Mouse (Mus musculus) intestine, embryonic 16.5 days (tissue): ENCODE measurements at regions not wholly inside any gene's neighbourhood (a gene's known extent, or its start where the extent isn't known, plus 50 kb on each side); places are given as distances from the start of the nearest gene placed in this dataset.

Source experiments
- ATAC-seq: fragments of 200-750 bp; cut with Nextera tagmentation; 2 replicates; pipeline ENCODE4 v1.8.0; 2017; ENCODE audit warnings: moderate TSS enrichment, moderate library complexity
- H3K27ac ChIP-seq: fragments of 300-500 bp; sonication (generic); 2 replicates; pipeline ENCODE4 v1.5.1; 2014; ENCODE audit warnings: mild to moderate bottlenecking, low read length
- H3K27me3 ChIP-seq: fragments of 300-500 bp; sonication (generic); replicated peaks from 2 replicates; pipeline ENCODE4 v1.6.1; 2014; ENCODE audit warnings: low read length, control low read depth, mixed read lengths; ENCODE audit not compliant: control insufficient read depth, insufficient read depth
- H3K36me3 ChIP-seq: fragments of 300-500 bp; sonication (generic); 2 replicates; pipeline ENCODE4 v1.6.1; 2014; ENCODE audit warnings: low read length, control low read depth; ENCODE audit not compliant: control insufficient read depth, insufficient read depth
- H3K4me1 ChIP-seq: fragments of 300-500 bp; sonication (generic); 2 replicates; pipeline ENCODE4 v1.6.1; 2014; ENCODE audit warnings: low read length, control low read depth, mixed read lengths; ENCODE audit not compliant: control insufficient read depth, insufficient read depth
- H3K4me2 ChIP-seq: fragments of 300-500 bp; sonication (generic); 2 replicates; pipeline ENCODE4 v1.6.1; 2014; ENCODE audit warnings: low read depth, low read length, control low read depth
- H3K4me3 ChIP-seq: fragments of 300-500 bp; sonication (generic); 2 replicates; pipeline ENCODE4 v1.5.1; 2014; ENCODE audit warnings: mild to moderate bottlenecking, low read length
- H3K9ac ChIP-seq: fragments of 300-500 bp; sonication (generic); 2 replicates; pipeline ENCODE4 v1.6.1; 2014; ENCODE audit warnings: low read depth, low read length
- H3K9me3 ChIP-seq: fragments of 300-500 bp; sonication (generic); 2 replicates; pipeline ENCODE4 v1.6.1; 2016; ENCODE audit warnings: low read length, control low read depth; ENCODE audit not compliant: control insufficient read depth
- WGBS: fragments of 180-500 bp; shearing (Covaris S2); extraction: QIAGEN DNeasy Blood & Tissue Kit; methylation state at CpG from one replicate; pipeline ENCODE4 v1.1.7; 2014; 5-methylcytosine and 5-hydroxymethylcytosine counted together

DNA sequence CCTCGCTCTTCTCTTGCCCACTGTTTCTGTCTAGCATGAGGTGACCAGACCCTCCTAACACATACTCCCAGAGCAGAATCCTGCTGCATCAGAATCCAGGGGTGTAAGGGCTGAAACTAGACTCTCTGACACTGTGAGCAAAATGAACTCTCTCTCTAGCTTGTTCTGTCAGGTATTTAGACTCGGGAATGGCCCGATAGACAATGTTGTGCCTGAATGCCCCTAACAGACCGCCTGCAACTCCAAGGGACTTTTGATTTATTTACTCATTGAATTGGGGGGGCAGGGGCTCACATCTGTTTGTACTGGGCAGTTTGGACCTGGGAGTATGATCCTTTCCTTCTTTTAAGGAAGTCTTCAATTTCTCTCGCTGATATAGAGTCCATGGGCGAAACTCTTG is 469.3 kb upstream of the Trpc7 start:
- Histone ChIP-seq H3K9ac (no peak overlapping the region), H3K9me3 (no peaks in the 10 kb centered on the region), H3K4me2 (no peak overlapping the region), H3K36me3 (no peaks in the 10 kb centered on the region), H3K27me3 (no peaks in the 10 kb centered on the region), H3K27ac (no peak overlapping the region), H3K4me3 (no peak overlapping the region), H3K4me1 (no peaks in the 10 kb centered on the region)
- 84% methylated on average over 6 of the region's 6 CpGs for WGBS
- no peak for ATAC-seq

DNA sequence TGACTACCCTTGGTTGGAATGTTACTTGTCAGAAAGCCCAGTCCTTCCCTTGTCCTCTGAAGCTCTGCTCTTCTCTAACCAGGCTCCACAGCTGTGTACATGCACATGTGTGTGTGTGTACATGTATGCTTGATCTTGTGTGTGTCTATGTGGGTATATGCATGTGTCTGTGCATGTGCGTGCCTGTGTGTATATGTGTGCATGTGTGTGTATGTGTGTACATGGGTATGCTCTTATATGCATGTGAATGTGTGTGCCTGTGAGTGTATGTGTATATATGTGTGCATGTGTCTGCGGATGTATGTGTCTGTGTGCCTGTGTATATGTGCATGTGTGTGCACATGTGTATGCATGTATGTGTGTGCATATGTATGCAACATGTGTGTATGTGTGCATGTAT is 468.6 kb upstream of the Trpc7 start:
- Histone ChIP-seq H3K27ac (no peak overlapping the region), H3K4me3 (no peak overlapping the region), H3K36me3 (no peaks in the 10 kb centered on the region), H3K9ac (no peak overlapping the region), H3K9me3 (no peaks in the 10 kb centered on the region), H3K4me2 (no peak overlapping the region), H3K4me1 (no peaks in the 10 kb centered on the region), H3K27me3 (no peaks in the 10 kb centered on the region)
- 100% methylated on average over 2 of the region's 2 CpGs for WGBS
- no peak for ATAC-seq

DNA sequence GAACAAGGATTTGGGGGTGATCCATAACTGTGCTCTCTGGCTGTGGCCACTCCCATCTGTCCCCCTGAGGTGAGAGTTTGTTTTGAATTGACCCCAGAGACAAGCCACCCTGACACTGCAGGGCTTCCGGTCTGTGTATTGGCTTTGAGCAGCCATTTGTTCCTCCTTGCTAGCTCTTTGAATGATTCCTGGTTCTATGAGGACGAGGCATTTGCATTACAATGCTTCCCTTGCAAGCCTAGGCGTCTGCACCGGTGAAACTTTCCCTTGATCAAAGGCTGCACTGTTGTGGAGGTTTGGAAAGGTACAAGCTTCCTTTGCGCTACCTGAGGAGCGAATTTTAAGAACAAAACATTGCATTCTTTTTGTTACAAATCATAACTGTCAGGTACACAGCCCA is 466.8 kb upstream of the Trpc7 start:
- Histone ChIP-seq H3K27ac (no peak overlapping the region), H3K4me1 (no peaks in the 10 kb centered on the region), H3K4me2 (no peak overlapping the region), H3K9ac (no peak overlapping the region), H3K4me3 (no peak overlapping the region), H3K36me3 (no peaks in the 10 kb centered on the region), H3K9me3 (no peaks in the 10 kb centered on the region), H3K27me3 (no peaks in the 10 kb centered on the region)
- WGBS = 24% methylated on average over 6 of the region's 6 CpGs
- no peak for ATAC-seq

DNA sequence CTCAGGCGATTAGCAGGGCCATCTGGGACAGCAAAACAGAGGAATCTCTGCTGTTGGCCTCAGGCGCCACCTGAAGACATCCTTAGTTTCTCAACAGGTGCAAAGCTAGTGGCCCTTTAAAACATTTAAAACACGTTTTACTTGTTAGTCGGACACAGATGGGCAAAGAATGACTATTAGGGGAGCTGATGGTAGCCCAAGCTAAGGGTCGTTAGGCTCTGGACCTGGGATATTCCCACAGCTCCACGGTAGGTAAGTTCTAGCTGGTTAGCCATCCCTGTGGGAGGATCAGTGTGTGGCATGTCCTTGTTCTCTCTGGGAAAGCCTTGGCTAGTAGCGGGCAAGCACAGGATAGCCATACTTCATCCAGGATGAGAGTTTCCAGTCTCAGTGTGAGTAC is 465.5 kb upstream of the Trpc7 start:
- no peak overlapping the region for H3K9ac ChIP-seq
- no peaks in the 10 kb centered on the region for H3K4me1 ChIP-seq
- H3K27me3 ChIP-seq = no peaks in the 10 kb centered on the region
- 82% methylated on average over 7 of the region's 7 CpGs for WGBS
- H3K36me3 ChIP-seq = no peaks in the 10 kb centered on the region
- no peak overlapping the region for H3K4me3 ChIP-seq
- no peak overlapping the region for H3K27ac ChIP-seq
- H3K4me2 ChIP-seq = no peak overlapping the region
- no peak for ATAC-seq
- no peaks in the 10 kb centered on the region for H3K9me3 ChIP-seq

DNA sequence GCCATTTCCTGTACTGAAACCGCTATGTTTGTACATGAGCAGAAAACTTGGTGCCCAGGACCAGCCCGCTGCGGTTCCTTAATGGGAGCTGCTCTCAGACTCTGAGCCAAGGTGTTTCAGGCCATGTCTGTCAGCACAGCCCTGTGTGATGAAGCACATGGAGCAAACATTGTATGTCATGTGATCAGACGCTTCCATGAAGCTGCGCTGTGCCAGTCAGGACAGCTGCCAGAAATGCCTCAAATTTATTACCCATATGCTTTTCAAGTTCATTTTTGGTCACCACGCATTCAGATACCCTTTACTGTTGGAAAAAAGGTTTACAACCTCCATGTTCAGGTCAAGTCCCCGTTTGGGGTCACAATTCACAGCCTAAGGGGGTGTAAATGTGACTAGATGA is 458.8 kb upstream of the Trpc7 start:
- 79% methylated on average over 7 of the region's 7 CpGs for WGBS
- Histone ChIP-seq H3K4me2 (no peak overlapping the region), H3K36me3 (no peaks in the 10 kb centered on the region), H3K27me3 (no peaks in the 10 kb centered on the region), H3K4me3 (no peak overlapping the region), H3K27ac (no peak overlapping the region), H3K4me1 (no peaks in the 10 kb centered on the region), H3K9me3 (no peaks in the 10 kb centered on the region), H3K9ac (no peak overlapping the region)
- ATAC-seq = no peak

DNA sequence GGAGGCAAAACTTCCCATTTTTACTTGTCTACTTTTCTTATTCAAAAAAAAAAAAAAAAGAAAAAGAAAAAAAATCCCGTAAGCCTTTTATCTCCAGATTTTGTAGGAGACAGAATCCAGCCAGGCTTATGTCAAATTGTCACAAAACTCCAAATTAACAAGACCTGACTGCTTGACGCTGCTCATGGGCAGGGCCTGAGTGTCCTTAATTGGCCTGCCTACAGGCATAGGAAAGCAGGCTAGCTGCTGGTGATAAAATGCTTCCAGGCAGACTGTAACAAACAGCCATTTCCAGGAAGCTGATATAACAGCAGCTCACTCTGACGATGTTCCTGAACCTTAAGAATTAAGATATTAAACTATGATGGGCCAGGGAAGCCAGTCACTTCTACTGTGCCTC is 458.2 kb upstream of the Trpc7 start:
- WGBS = 52% methylated on average over 3 of the region's 3 CpGs

DNA sequence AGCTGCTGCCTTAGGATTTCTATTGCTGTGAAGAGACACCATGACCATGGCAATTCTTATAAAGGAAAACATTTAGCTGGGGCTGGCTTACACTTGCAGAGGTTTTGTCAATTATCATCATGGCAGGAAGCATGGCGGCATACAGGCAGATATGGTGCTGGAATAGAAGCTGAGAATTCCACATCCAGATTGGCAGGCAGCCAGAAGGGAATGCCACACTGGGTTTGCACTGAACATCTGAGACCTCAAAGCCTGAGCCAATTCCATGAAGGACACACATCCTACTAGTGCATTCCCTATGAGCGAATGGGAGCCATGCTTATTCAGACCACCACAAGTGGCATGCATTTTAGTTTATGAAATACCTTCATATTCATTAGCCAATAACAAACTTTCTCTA is 455.0 kb upstream of the Trpc7 start:
- ATAC-seq = no peak
- Histone ChIP-seq H3K9ac (no peak overlapping the region), H3K27me3 (no peaks in the 10 kb centered on the region), H3K9me3 (no peaks in the 10 kb centered on the region), H3K4me1 (no peaks in the 10 kb centered on the region), H3K27ac (no peak overlapping the region), H3K4me2 (no peak overlapping the region), H3K4me3 (no peak overlapping the region), H3K36me3 (no peaks in the 10 kb centered on the region)
- 87% methylated on average over 2 of the region's 2 CpGs for WGBS

More for the DNA sequence above, 458.2 kb upstream of the Trpc7 start:
- Histone ChIP-seq H3K4me3 (no peak overlapping the region), H3K36me3 (no peaks in the 10 kb centered on the region), H3K9me3 (no peaks in the 10 kb centered on the region), H3K4me1 (no peaks in the 10 kb centered on the region), H3K27me3 (no peaks in the 10 kb centered on the region), H3K4me2 (no peak overlapping the region), H3K27ac (no peak overlapping the region), H3K9ac (no peak overlapping the region)
- no peak for ATAC-seq

DNA sequence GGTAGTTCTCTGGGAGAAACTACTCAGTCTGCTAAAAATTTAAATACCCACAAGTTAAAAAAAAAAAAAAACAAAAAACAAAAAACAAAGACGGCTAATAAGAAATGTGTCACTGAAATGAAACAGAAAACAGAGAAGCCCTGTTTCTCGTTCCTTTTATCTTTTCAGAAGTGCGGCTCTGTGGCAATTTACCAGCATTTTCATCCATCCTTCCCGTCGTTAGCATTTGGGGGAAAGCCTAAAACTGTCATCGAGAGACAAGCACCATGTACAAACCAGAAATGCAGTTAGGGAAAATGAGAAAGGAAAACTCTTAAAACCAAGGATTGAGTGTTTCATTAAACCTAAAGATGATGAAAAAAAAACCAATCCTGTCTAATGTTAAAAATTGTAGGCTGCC is 442.9 kb upstream of the Trpc7 start:
- Histone ChIP-seq H3K36me3 (no peaks in the 10 kb centered on the region), H3K9ac (no peak overlapping the region), H3K27me3 (no peaks in the 10 kb centered on the region), H3K4me3 (no peak overlapping the region), H3K9me3 (no peaks in the 10 kb centered on the region), H3K27ac (no peak overlapping the region), H3K4me1 (no peaks in the 10 kb centered on the region), H3K4me2 (no peak overlapping the region)
- no peak for ATAC-seq
- 55% methylated on average over 6 of the region's 6 CpGs for WGBS

DNA sequence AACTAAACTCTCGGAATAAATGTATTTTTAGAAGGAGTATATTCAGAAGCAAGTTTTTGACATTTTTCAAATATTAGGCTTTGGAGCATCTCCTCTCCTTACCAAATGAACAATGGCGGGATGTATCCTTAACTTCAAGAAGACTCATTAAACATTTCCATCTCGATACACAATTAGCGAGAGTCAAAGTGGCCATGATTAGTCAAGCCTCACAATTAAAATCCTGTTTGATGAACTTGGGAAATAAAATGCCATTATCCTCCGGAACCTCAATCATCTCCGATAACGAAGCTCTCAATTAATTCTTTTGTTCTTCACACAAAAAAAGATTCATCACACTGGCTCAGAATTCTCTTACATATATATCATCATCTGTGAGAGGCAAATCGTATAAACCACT is 440.8 kb upstream of the Trpc7 start:
- H3K4me2 ChIP-seq = no peak overlapping the region
- H3K9me3 ChIP-seq = no peaks in the 10 kb centered on the region
- no peak overlapping the region for H3K9ac ChIP-seq
- H3K4me1 ChIP-seq = no peaks in the 10 kb centered on the region
- H3K27me3 ChIP-seq = no peaks in the 10 kb centered on the region
- no peak overlapping the region for H3K27ac ChIP-seq
- H3K4me3 ChIP-seq = no peak overlapping the region
- no peaks in the 10 kb centered on the region for H3K36me3 ChIP-seq
- no peak for ATAC-seq
- 93% methylated on average over 8 of the region's 8 CpGs for WGBS

DNA sequence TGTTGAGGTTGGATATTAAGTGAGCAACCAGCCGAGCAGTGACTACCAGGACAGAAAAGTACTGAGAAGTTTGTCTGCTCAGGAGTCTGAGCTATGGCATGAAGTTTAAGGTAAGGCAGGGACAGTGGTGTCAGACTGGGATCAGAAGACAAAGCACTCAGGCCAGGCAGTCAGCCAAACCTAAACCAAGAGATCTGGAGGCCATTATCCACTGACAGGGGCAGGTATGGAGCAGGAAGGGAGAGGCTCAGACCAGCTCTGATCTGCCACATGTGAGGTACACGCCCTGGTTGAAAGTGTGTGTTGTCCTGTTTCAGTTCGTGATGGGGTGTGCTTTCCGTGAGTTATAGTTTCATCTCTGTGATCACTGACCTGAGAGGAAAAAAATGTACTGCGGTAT is 437.2 kb upstream of the Trpc7 start:
- no peak overlapping the region for H3K9ac ChIP-seq
- H3K36me3 ChIP-seq = no peaks in the 10 kb centered on the region
- H3K4me3 ChIP-seq = no peak overlapping the region
- no peaks in the 10 kb centered on the region for H3K9me3 ChIP-seq
- H3K27me3 ChIP-seq = no peaks in the 10 kb centered on the region
- H3K27ac ChIP-seq = no peak overlapping the region
- no peak overlapping the region for H3K4me2 ChIP-seq
- WGBS = 74% methylated on average over 5 of the region's 5 CpGs
- no peaks in the 10 kb centered on the region for H3K4me1 ChIP-seq
- no peak for ATAC-seq
